Mouse (Mus musculus) bone marrow, adult 2 months (tissue): Measurements from ENCODE around the gene Minos1.
A peak's percentile ranks its signal among the peaks of the same experiment; 100 is the strongest.

Experiments
- CTCF ChIP-seq: fragments of 200-500 bp; IDR thresholded peaks from 2 replicates; pipeline ENCODE4 v1.5.1; 2011; ENCODE audit warnings: low read length, control low read depth; ENCODE audit not compliant: control insufficient read depth, insufficient read depth
- POLR2A ChIP-seq: fragments of 200-500 bp; IDR thresholded peaks from 2 replicates; pipeline ENCODE4 v1.6.1; 2011; ENCODE audit warnings: low read depth, mild to moderate bottlenecking, control low read depth, low read length, borderline replicate concordance; ENCODE audit not compliant: control insufficient read depth

DNA sequence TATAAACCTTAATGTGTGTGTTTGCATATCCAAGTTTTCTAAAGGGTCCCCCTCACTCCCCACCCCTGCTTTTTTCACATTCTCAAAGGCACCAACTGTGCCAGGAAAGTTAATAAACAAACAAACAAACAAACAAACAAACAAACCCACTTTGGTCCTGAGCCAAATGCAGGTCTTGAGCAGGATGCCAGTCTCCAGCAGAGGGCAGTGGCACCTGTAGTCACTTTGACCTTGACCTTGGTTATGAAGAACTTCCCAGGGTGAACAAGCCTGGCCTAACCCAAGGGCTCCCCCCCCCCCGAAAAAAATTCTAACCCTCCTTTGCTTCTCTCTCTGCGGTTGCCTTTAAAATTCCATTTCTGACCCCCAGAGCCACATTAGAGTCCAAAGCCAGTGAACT is 9.4 kb upstream of the Minos1 start:
- TF ChIP-seq POLR2A (no peak), CTCF (peak; percentile 66)
